Mouse (Mus musculus) brain, embryonic 14.5 days (tissue): ENCODE measurements around the gene Cemip2.

Experiments
- CTCF ChIP-seq: fragments of 200-500 bp; IDR thresholded peaks from 2 replicates; pipeline ENCODE4 v1.5.1; 2012; ENCODE audit warnings: inconsistent platforms, mild to moderate bottlenecking, moderate library complexity, borderline replicate concordance; ENCODE audit not compliant: insufficient read depth, insufficient read length; ENCODE audit errors: extremely low read depth
- POLR2A ChIP-seq: fragments of 200-500 bp; IDR thresholded peaks from 2 replicates; pipeline ENCODE4 v1.6.1; 2012; ENCODE audit warnings: mild to moderate bottlenecking, inconsistent platforms, borderline replicate concordance; ENCODE audit not compliant: poor library complexity, insufficient read depth, insufficient read length, severe bottlenecking; ENCODE audit errors: extremely low read depth

DNA sequence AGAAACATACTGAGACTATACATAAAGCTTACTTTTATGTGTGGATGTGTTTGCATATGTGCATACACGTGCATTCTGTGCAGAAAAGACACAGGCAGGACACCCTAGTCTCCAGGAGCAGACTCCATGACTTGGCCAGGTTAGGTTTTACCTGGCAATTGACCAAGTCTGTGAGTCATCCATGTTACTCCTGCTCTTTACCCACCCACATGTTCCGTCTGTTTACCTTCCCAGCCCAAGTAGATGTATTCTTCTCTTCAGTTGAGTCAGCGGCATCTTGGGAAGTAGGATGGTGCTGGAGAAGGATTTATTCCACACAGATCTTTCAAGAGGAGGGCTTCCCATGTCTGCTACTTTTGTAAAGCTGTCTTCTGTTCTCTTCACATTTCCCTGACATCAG lies 27.2 kb downstream of the Cemip2 start:
- TF ChIP-seq CTCF (no peak), POLR2A (no peak)
